Mouse (Mus musculus) embryonic fibroblast, embryonic 13.5 days (primary cell): ENCODE measurements around the gene Rapgef1. TPM values are rescaled to one million over a fixed set of nuclear protein-coding genes. Genes with fewer than 3 reads are reported as not detected.
A peak's percentile ranks its signal among the peaks of the same experiment; 100 is the strongest.
"Not testable (repeated sequence)": the region's sequence is repeated elsewhere in the genome, so short reads cannot be mapped to it uniquely, and the experiment has no call there.

Experiments
- H3K27ac ChIP-seq: 2 replicates; pipeline ENCODE4 v1.5.1; 2012; ENCODE audit warnings: low read length, control low read depth, inconsistent platforms; ENCODE audit not compliant: insufficient read depth
- H3K4me1 ChIP-seq: 2 replicates; pipeline ENCODE4 v1.6.1; 2011; ENCODE audit warnings: low read length; ENCODE audit not compliant: control insufficient read depth, insufficient read depth
- H3K4me3 ChIP-seq: 2 replicates; pipeline ENCODE4 v1.5.1; 2011; ENCODE audit warnings: mild to moderate bottlenecking, control low read depth, low read length; ENCODE audit not compliant: insufficient read depth
- CTCF ChIP-seq: IDR thresholded peaks from 2 replicates; pipeline ENCODE4 v1.5.1; 2011; ENCODE audit warnings: mild to moderate bottlenecking, control low read depth, low read length, moderate library complexity, borderline replicate concordance; ENCODE audit not compliant: insufficient read depth
- POLR2A ChIP-seq: IDR thresholded peaks from 2 replicates; pipeline ENCODE4 v1.6.1; 2011; ENCODE audit warnings: low read depth, mild to moderate bottlenecking, control low read depth, low read length, moderate library complexity
- polyA plus RNA-seq: library from polyadenylated mRNA; stranded (reverse); fragments of >200 nt; gene quantifications from 2 replicates; pipeline ENCODE4 v1.2.4, GENCODE M21; 2011; ENCODE audit warnings: low read depth; ENCODE audit not compliant: missing spikeins, insufficient read length

Rapgef1 gene
- polyA plus RNA-seq, 1 experiment = 43.1 TPM

- TF ChIP-seq CTCF = no peak
- TF ChIP-seq POLR2A = no peak
- peaks cover 32% of the 10 kb centered on the region for H3K4me1 ChIP-seq
- H3K4me3 ChIP-seq = no peak overlapping the region
- no peak overlapping the region for H3K27ac ChIP-seq
Measured at GRCm38 (mm10) chr2:29630141-29630771, 10.7 kb downstream of the Rapgef1 start.

DNA sequence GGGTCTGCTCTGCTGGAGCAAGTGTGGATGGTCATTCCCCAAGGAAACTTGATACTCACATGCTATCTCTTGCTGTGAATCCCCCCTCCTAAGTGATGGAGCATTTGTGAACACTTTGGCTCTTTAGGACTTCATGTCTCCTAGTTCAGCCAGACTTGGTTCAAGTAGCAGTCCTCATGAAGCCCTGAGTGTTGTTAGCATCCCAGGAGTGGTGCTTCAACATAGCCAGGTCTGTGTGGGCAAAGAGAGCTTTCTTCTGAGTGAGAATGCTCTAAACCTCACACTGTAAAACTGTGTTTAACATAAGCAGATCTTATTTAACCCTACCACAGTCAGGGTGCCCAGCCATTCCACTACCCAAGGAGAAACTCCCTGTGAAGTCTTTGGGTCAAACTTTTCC is 11.5 kb downstream of the Rapgef1 start:
- Histone ChIP-seq H3K4me1 (peaks cover 33% of the 10 kb centered on the region), H3K4me3 (no peak overlapping the region), H3K27ac (no peak overlapping the region)
- TF ChIP-seq CTCF (no peak), POLR2A (no peak)

DNA sequence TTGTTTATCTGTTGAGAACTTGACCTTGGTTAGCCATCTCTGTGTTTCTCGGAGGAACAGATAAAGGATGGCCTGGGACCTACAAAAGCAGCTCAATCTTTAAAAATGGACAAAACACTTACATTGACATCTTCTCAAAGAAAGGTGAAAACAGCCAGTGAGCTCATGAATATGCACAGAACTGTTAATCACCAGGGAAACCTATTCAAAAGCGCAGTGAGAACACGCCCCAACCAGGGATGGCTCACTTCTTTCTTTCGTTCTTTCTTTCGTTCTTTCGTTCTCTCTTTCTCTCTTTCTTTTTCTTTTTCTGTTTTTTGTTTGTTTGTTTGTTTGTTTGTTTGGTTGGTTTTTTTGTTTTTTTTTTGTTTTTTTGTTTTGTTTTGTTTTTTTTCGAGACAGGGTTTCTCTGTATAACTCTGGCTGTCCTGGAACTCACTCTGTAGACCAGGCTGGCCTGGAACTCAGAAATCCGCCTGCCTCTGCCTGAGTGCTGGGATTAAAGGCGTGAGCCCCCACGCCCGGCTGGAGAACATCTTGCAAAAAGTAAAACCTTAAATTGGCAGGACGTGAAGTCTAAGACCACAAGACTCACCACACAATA is 12.1 kb downstream of the Rapgef1 start:
- H3K4me3 ChIP-seq, H3K27ac ChIP-seq: not testable (repeated sequence)
- peaks cover 37% of the 10 kb centered on the region for H3K4me1 ChIP-seq

DNA sequence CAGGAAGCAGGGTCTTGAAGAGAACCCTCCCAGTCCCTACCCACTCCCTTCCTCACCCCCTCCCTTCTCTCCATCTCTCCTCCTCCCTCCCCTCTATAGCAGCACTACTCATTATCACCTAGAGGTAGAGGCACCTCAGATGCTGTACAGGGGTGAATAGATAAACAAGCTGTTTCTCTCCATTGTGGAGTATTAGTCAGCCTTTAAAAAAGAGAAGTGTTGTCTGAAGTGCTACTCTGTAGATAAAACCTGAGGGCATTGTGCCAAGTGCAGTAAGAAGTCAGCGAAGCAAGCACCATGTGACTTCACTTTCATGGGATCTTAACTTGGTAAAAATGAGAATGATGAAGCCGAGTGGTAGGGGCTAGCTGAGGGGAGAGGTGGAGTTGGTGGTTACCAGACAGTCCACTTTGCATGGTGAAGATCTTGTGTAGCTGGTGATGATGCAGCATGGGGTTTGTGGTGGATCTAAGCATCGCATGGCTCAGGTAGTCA is 12.7 kb downstream of the Rapgef1 start:
- Histone ChIP-seq H3K4me3 (no peak overlapping the region), H3K27ac (no peak overlapping the region), H3K4me1 (peaks cover 37% of the 10 kb centered on the region)
- TF ChIP-seq POLR2A = no peak
- no peak for TF ChIP-seq CTCF

- no peak for TF ChIP-seq CTCF
- no peak for TF ChIP-seq POLR2A
- H3K4me3 ChIP-seq = no peak overlapping the region
- peaks cover 33% of the 10 kb centered on the region for H3K4me1 ChIP-seq
- H3K27ac ChIP-seq = peak overlapping the region; percentile 16
Measured at GRCm38 (mm10) chr2:29633101-29633554, 13.6 kb downstream of the Rapgef1 start.

DNA sequence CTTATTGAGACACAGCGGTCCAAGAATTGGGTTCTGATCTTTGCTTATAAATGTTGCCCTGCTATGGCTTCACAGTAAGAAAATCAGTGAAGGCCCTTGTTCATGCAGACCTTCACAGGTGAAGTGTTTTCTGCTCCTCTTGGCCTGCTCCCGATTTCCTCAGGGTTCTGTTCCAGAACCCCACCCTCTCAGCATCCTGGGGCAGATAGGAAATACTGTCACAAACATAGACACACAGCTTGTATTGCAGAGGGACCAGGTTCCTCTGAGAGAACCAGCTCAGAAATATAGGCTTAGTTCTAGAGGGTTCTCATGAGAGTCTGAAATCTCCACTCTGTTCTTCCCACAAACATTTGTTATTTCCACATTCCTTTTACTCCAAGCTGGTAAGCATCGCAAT is 14.3 kb downstream of the Rapgef1 start:
- TF ChIP-seq POLR2A (no peak), CTCF (no peak)
- Histone ChIP-seq H3K27ac (peak overlapping the region; percentile 10; the same call in 1 of the 2 replicates), H3K4me3 (no peak overlapping the region), H3K4me1 (peaks cover 27% of the 10 kb centered on the region)

GRCm38 (mm10) chr2:29634541-29634940 is 15.0 kb downstream of the Rapgef1 start:
- TF ChIP-seq CTCF (no peak), POLR2A (no peak)
- Histone ChIP-seq H3K4me1 (peaks cover 20% of the 10 kb centered on the region), H3K27ac (no peak overlapping the region), H3K4me3 (no peak overlapping the region)

GRCm38 (mm10) chr2:29635966-29636507 is 16.5 kb downstream of the Rapgef1 start:
- TF ChIP-seq POLR2A (no peak), CTCF (no peak)
- Histone ChIP-seq H3K27ac (no peak overlapping the region), H3K4me1 (peaks cover 17% of the 10 kb centered on the region)

GRCm38 (mm10) chr2:29637528-29637927 is 18.0 kb downstream of the Rapgef1 start:
- H3K4me1 ChIP-seq = peaks cover 14% of the 10 kb centered on the region
- no peak overlapping the region for H3K4me3 ChIP-seq
- no peak for TF ChIP-seq CTCF
- no peak overlapping the region for H3K27ac ChIP-seq

More at GRCm38 (mm10) chr2:29635966-29636507, 16.5 kb downstream of the Rapgef1 start:
- H3K4me3 ChIP-seq = no peak overlapping the region

- no peak overlapping the region for H3K27ac ChIP-seq
- H3K4me3 ChIP-seq = no peak overlapping the region
- no peak for TF ChIP-seq CTCF
- no peak for TF ChIP-seq POLR2A
Measured at GRCm38 (mm10) chr2:29639377-29639776, 19.9 kb downstream of the Rapgef1 start.

More at GRCm38 (mm10) chr2:29639377-29639776, 19.9 kb downstream of the Rapgef1 start:
- peaks cover 6% of the 10 kb centered on the region; the same call in 1 of the 2 replicates for H3K4me1 ChIP-seq
